Mouse (Mus musculus) MN1 (cell line): ENCODE measurements at regions not wholly inside any gene's neighbourhood (a gene's known extent, or its start where the extent isn't known, plus 50 kb on each side); places are given as distances from the start of the nearest gene placed in this dataset.
A peak's percentile ranks its signal among the peaks of the same experiment; 100 is the strongest.

Experiments used
- DNase-seq: peaks from one replicate; pipeline ENCODE4 v3.0.0-alpha.2; 2016; ENCODE audit warnings: low spot score

DNA sequence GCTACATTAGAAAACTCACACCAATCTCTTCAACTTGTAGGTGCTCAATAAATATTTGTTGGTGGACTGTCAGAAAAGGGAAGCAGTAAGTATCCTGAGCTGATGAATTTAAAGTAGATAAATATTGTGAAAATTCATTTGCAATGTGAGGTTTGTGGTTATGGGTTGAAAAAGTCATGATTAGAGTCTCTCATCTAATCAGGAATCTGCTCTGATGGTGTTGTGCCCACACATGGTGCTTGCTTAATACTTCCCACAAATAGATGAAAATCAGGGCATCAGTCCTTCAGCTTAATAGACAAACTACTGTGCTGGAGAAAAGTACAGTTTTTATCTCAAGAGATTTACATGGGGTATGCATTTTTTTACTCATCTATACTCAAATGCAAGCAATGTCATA lies 59.9 kb downstream of the S1pr1 start:
- DNase-seq, result no peak

DNA sequence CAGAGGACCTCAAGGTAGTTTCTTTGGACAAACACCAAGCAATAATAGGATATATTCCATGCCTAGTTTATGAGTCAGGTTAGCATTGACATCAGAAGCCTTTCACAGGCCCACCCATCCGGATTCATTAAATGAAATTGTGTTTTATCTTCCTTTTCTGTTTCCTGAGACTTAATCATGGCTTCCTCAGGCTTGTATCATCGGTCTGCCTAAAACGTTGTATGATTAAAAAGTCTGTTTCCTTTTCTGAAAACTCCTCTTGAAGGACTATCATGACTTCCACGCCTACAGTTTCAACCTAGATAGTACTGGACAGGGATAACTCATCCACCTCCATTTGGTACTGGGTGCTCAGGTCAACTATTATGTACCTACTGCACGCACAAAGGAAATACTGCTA lies 62.6 kb downstream of the S1pr1 start:
- DNase-seq, result no peak

GRCm38 (mm10) chr3:115649338-115650117 lies 65.3 kb downstream of the S1pr1 start:
- no peak for DNase-seq

DNA sequence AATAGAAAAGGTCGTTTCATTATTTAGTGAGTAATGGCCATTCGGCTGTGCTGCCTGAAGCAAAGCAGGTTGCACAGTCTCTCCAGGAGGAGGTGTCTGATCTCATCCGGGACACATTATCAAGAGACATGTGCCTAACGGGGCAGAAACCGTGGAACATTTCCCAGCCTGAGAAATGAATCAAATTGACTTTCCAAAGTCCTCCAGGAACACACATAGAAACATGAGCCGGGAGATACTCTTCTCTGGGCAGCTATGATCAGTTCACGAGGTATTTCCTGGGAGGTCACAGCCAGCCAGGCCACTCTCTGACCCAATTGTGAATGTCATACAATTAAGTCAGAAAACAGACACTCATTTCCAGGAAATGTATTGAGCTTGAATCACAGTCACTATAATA lies 67.9 kb downstream of the S1pr1 start:
- DNase-seq, result no peak

GRCm38 (mm10) chr3:115644307-115644706 lies 70.6 kb downstream of the S1pr1 start:
- DNase-seq, result no peak

- DNase-seq, result peak; percentile 6
These were observed 72.0 kb downstream of the S1pr1 start for GRCm38 (mm10) chr3:115642846-115643260.

- no peak for DNase-seq
These were observed 72.6 kb downstream of the S1pr1 start for GRCm38 (mm10) chr3:115642001-115642845.

DNA sequence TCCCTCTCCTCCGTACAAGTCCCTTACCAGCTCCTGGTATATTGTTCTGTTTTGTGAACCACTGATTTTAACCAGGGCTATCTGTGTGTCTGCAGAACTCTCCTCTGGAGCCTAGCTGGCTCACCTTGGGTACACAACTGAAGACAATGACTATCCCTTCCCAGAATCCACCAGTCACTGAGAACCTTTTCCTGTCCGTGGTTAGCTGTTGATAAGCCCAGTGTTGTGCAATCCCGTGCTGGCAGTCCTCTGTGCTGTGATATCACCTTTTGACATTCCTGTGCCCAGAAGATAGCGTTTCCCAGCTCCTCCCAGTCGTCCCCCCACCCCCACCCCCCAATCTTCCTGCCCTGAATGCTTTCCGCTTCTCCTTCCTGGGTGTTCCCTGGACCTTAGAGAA lies 73.5 kb downstream of the S1pr1 start:
- DNase-seq, result no peak

- no peak for DNase-seq
These were observed 79.4 kb downstream of the S1pr1 start for GRCm38 (mm10) chr3:115635487-115635886.

- DNase-seq, result no peak
These were observed 79.8 kb downstream of the S1pr1 start for GRCm38 (mm10) chr3:115635081-115635480.

DNA sequence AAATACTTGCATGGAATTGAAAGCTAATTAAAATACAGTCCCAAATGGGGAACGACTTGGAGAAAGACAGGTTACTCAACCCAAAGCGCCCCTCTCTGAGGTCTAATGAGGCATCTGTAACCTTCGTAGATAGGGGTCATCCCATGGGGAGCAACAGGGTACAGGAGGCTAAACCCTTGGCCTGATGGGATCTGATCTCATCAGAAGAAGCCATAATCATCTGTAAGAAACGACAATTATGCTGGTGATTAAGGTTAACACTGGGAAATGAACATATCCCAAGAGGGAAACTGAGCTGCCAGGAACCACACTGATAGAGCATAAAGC lies 82.5 kb downstream of the S1pr1 start:
- no peak for DNase-seq

- no peak for DNase-seq
These were observed 83.1 kb downstream of the S1pr1 start for GRCm38 (mm10) chr3:115631573-115632416.

- no peak for DNase-seq
These were observed 92.0 kb downstream of the S1pr1 start for GRCm38 (mm10) chr3:115622920-115623319.

DNA sequence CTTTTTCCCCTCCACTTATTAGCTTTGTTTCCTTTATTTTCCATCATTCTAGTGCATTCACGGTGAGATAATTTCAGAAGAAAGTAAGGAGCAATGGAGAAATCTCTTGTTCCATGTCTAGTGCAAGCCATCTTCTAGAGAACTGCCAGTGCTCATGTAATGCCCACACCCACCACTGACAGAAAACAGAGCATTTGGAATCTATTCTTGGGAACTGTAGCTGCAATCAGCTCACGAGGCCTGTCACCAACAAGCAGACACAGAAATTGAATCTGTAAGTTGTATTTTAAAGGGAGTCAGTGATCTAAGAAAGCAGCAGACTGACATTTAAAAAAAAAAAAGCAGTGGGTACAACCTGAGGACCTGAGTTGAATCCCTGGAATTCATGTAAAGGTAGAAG lies 92.6 kb downstream of the S1pr1 start:
- DNase-seq, result no peak

GRCm38 (mm10) chr3:115619970-115620369 lies 94.9 kb downstream of the S1pr1 start:
- DNase-seq, result no peak

- DNase-seq, result no peak
These were observed 98.8 kb downstream of the S1pr1 start for GRCm38 (mm10) chr3:115615994-115616598.

- no peak for DNase-seq
These were observed 102.0 kb downstream of the S1pr1 start for GRCm38 (mm10) chr3:115612859-115613258.

DNA sequence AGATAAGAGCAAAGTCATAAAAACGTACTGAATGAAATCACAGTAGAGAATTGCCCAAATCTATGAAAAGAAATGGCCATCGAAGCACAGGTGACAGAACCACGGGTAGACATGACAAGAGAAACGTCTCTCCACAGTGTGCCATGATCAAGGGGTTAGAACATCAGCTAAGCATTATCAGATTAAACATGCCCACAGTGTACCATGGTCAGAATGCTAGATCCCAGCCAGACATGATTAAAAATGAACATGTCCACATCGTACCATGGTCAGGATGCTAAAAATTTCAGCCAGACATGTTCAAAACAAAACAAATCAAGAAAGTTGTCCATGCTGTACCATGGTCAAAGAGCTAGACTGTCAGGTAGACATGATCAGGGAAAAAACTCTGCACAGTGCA lies 106.8 kb downstream of the S1pr1 start:
- no peak for DNase-seq

DNA sequence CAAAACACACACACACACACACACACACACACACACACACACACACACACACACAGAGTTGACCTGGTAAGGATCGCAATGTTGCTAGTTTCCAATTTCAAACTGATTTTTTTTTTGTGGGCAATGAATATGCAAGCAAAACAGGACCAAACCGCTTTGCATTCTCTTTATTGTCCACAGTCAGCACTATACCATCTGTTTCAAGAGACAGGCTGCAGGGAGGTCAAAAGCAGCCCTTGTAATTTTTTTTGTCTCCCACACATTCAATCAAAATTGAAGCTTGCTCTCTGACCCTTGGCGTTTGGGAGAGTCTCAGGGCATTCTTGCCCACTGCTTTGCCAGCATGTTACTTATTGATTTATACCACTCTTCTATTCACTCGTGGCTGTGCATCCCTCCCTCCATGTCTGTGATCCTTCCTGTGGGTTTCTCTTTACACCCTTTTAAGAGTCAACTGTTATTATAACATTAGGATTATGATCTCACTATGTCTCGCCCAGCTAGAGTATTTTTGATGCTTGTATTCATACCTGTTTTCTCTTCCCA lies 110.1 kb downstream of the S1pr1 start:
- DNase-seq, result no peak

DNA sequence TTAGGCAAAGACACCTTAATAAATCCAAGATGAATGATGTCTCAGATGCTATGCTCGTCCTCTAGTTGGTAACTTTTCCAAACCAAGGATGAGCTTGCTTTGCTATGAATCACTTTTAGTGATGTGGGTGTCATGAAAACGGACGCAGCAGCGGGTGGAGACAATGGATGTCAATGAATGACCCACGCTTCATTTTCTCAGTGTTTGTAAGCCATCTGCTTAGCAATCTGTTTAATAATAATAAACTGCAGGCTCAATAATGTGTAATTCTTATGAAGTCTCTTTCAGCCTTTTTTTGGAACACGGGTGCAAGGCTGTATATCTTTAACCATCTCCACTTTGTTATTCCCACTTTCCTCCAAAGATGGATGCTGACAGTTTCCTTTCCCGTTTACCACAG lies 110.6 kb downstream of the S1pr1 start:
- no peak for DNase-seq

DNA sequence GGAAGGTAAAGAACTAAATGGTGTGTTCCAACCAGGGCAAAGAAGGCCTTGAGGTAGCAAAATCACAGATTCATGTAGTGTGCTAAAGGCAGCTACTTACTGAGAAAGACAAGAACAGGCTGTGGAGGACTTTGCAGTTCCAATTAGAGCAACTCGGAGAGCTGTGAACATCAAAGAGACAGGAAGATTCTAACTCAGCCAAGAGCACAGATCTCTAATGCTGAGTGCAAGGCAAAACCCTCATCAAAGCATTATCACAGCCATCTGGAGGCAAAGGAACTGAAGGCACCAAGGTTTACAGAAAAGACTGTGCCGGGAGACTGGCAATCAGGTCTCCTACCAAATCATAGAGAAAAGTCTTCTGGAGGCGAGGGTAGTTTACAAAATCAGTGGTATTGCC lies 111.1 kb downstream of the S1pr1 start:
- DNase-seq, result no peak

DNA sequence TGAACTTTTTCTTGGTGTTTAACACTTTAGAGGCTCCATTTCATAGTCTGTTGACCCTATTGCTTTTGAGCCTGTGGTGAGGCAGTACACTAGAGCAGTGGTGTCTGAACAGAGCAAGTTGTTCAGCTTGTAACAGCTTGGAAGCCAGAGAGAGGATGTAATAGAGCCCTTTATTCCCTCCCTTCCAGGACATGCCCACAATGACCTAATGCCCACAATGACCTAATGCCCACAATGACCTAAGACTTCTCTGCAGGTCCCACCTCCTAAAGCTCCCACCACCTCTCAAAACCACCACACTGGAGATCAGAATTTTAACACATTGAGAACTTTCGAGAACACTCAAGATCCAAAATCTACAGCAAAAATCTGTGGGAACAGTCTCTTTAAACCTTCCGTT lies 115.6 kb downstream of the S1pr1 start:
- DNase-seq, result no peak
